Mouse (Mus musculus): ENCODE data around the gene Zbtb3. TPM values are rescaled to one million over a fixed set of nuclear protein-coding genes. Genes with fewer than 3 reads are reported as not detected.

The Zbtb3 gene
- total and polyA plus RNA-seq, 2 experiments from 2014 or later = 1.6 to 3.1 TPM

GRCm38 (mm10) chr19:8773409-8773808 lies 28.9 kb upstream of the Zbtb3 start:
- Histone ChIP-seq H3K4me3 (ENCODE audit: low read depth, low read length) (peak overlapping the region; percentile 75), H3K9ac (replicated peaks; ENCODE audit: low read depth, low read length) (peak overlapping the region; percentile 96), H3K4me2 (ENCODE audit: low read depth, low read length) (peak overlapping the region; percentile 99), H3K9me3 (replicated peaks; ENCODE audit: control insufficient read depth, low read length) (no peaks in the 10 kb centered on the region), H3K36me3 (replicated peaks; ENCODE audit: control insufficient read depth, insufficient read depth, low read length) (peaks cover 25% of the 10 kb centered on the region), H3K4me1 (ENCODE audit: control insufficient read depth, insufficient read depth) (peaks cover 20% of the 10 kb centered on the region), H3K27me3 (ENCODE audit: control insufficient read depth, insufficient read depth, low read length) (no peaks in the 10 kb centered on the region), H3K27ac (ENCODE audit: low read depth) (peak overlapping the region; percentile 98)
- DNase-seq (ENCODE audit: low spot score) (no peak), ATAC-seq (ENCODE audit: insufficient read depth, low read depth) (no peak)
- no peak for TF ChIP-seq CTCF (IDR thresholded peaks at IDR 0.05; ENCODE audit: low read depth)
- no peak for TF ChIP-seq EP300 (IDR thresholded peaks at IDR 0.05; ENCODE audit: low read depth)
- 49% methylated on average over 6 of the region's 6 CpGs for whole genome bisulfite sequencing

- Histone ChIP-seq H3K9ac (replicated peaks; ENCODE audit: low read depth, low read length) (peak within 1 kb of the TSS; percentile 96), H3K4me1 (ENCODE audit: control insufficient read depth, insufficient read depth) (peaks cover 20% of the 10 kb centered on the region), H3K9me3 (replicated peaks; ENCODE audit: control insufficient read depth, low read length) (no peaks in the 10 kb centered on the region), H3K27me3 (ENCODE audit: control insufficient read depth, insufficient read depth, low read length) (no peaks in the 10 kb centered on the region), H3K4me2 (ENCODE audit: low read depth, low read length) (peak within 1 kb of the TSS; percentile 99), H3K4me3 (ENCODE audit: low read depth, low read length) (peak within 1 kb of the TSS; percentile 75), H3K36me3 (replicated peaks; ENCODE audit: control insufficient read depth, insufficient read depth, low read length) (peaks cover 17% of the 10 kb centered on the region), H3K27ac (ENCODE audit: low read depth) (peak within 1 kb of the TSS; percentile 98)
- DNase-seq (ENCODE audit: low spot score) = peak; percentile 94
- ATAC-seq (ENCODE audit: insufficient read depth, low read depth) = peak; percentile 90
- under 1% methylated on average over 68 of the region's 68 CpGs for WGBS
- TF ChIP-seq CTCF (IDR thresholded peaks at IDR 0.05; ENCODE audit: low read depth) = no peak
- peak; percentile 73 for TF ChIP-seq EP300 (IDR thresholded peaks at IDR 0.05; ENCODE audit: low read depth)
These were observed 28.1 kb upstream of the Zbtb3 start, which contains the start of gene Tmem179b for GRCm38 (mm10) chr19:8774086-8774835. Tmem179b (minus strand) TSS chr19:8774467.

GRCm38 (mm10) chr19:8774951-8775421 lies 27.4 kb upstream of the Zbtb3 start:
- peak overlapping the region; percentile 75 for H3K4me3 ChIP-seq (ENCODE audit: low read depth, low read length)
- peak overlapping the region; percentile 99 for H3K4me2 ChIP-seq (ENCODE audit: low read depth, low read length)
- ATAC-seq (ENCODE audit: insufficient read depth, low read depth) (peak; percentile 0; the same call in 1 of the 2 replicates), DNase-seq (ENCODE audit: low spot score) (no peak)
- H3K27me3 ChIP-seq (ENCODE audit: control insufficient read depth, insufficient read depth, low read length) = no peaks in the 10 kb centered on the region
- H3K27ac ChIP-seq (ENCODE audit: low read depth) = peak overlapping the region; percentile 98
- TF ChIP-seq EP300 (IDR thresholded peaks at IDR 0.05; ENCODE audit: low read depth) (no peak), CTCF (IDR thresholded peaks at IDR 0.05; ENCODE audit: low read depth) (no peak)
- peak overlapping the region; percentile 96 for H3K9ac ChIP-seq (replicated peaks; ENCODE audit: low read depth, low read length)
- peaks cover 15% of the 10 kb centered on the region for H3K36me3 ChIP-seq (replicated peaks; ENCODE audit: control insufficient read depth, insufficient read depth, low read length)
- H3K4me1 ChIP-seq (ENCODE audit: control insufficient read depth, insufficient read depth) = peaks cover 20% of the 10 kb centered on the region
- 3% methylated on average over 20 of the region's 20 CpGs for whole genome bisulfite sequencing
- no peaks in the 10 kb centered on the region for H3K9me3 ChIP-seq (replicated peaks; ENCODE audit: control insufficient read depth, low read length)

GRCm38 (mm10) chr19:8786008-8786781 lies 16.2 kb upstream of the Zbtb3 start, which contains the start of gene Taf6l:
Taf6l (minus strand) TSS chr19:8786417.
- peak; percentile 99 for ATAC-seq (ENCODE audit: insufficient read depth, low read depth)
- peak within 1 kb of the TSS; percentile 85 for H3K4me3 ChIP-seq (ENCODE audit: low read depth, low read length)
- no peaks in the 10 kb centered on the region; the same call in 1 of the 2 replicates for H3K4me1 ChIP-seq (ENCODE audit: control insufficient read depth, insufficient read depth)
- H3K27me3 ChIP-seq (ENCODE audit: control insufficient read depth, insufficient read depth, low read length) = no peaks in the 10 kb centered on the region
- DNase-seq (ENCODE audit: low spot score) = peak; percentile 95
- H3K27ac ChIP-seq (ENCODE audit: low read depth) = peak within 1 kb of the TSS; percentile 68
- H3K4me2 ChIP-seq (ENCODE audit: low read depth, low read length) = peak within 1 kb of the TSS; percentile 86
- H3K9me3 ChIP-seq (replicated peaks; ENCODE audit: control insufficient read depth, low read length) = no peaks in the 10 kb centered on the region
- 1% methylated on average over 32 of the region's 32 CpGs for WGBS
- TF ChIP-seq CTCF (IDR thresholded peaks at IDR 0.05; ENCODE audit: low read depth) (peak; percentile 36), EP300 (IDR thresholded peaks at IDR 0.05; ENCODE audit: low read depth) (no peak)
- H3K9ac ChIP-seq (replicated peaks; ENCODE audit: low read depth, low read length) = peak within 1 kb of the TSS; percentile 67
- H3K36me3 ChIP-seq (replicated peaks; ENCODE audit: control insufficient read depth, insufficient read depth, low read length) = peaks cover 26% of the 10 kb centered on the region

GRCm38 (mm10) chr19:8788521-8788920 lies 13.8 kb upstream of the Zbtb3 start:
- WGBS = 47% methylated on average over 3 of the region's 3 CpGs
- Histone ChIP-seq H3K27me3 (ENCODE audit: control insufficient read depth, insufficient read depth, low read length) (no peaks in the 10 kb centered on the region), H3K27ac (ENCODE audit: low read depth) (no peak overlapping the region), H3K4me1 (ENCODE audit: control insufficient read depth, insufficient read depth) (no peaks in the 10 kb centered on the region; the same call in 1 of the 2 replicates), H3K9me3 (replicated peaks; ENCODE audit: control insufficient read depth, low read length) (no peaks in the 10 kb centered on the region), H3K9ac (replicated peaks; ENCODE audit: low read depth, low read length) (no peak overlapping the region), H3K4me2 (ENCODE audit: low read depth, low read length) (no peak overlapping the region), H3K36me3 (replicated peaks; ENCODE audit: control insufficient read depth, insufficient read depth, low read length) (peaks cover 17% of the 10 kb centered on the region), H3K4me3 (ENCODE audit: low read depth, low read length) (no peak overlapping the region)
- no peak for TF ChIP-seq CTCF (IDR thresholded peaks at IDR 0.05; ENCODE audit: low read depth)
- no peak for TF ChIP-seq EP300 (IDR thresholded peaks at IDR 0.05; ENCODE audit: low read depth)
- DNase-seq (ENCODE audit: low spot score) (no peak), ATAC-seq (ENCODE audit: insufficient read depth, low read depth) (no peak)

All from heart, postnatal 0 days (tissue).